Comparison of ENCODE assay signal across 32 mouse cellular contexts in genomic region chr13:27660747-27661146, GRCm38 (mm10). TPM values are rescaled to one million over a fixed set of nuclear protein-coding genes. Genes with fewer than 3 reads are reported as not detected.
A peak's percentile ranks its signal among the peaks of the same experiment; 100 is the strongest.
DNase-seq lines count a peak whose midpoint lies in the region; ATAC-seq and TF ChIP-seq lines count a peak whose summit lies in the region.
"Had no signal": no experiment of that assay in that cellular context is flagged by ENCODE, and none has a peak within 500 bp of the region (broad histone marks: within the 10 kb centered on the region; RNA-seq: fewer than 3 reads in every experiment).

No protein-coding gene starts in this region.

- peak; percentile 11 for DNase-seq in lung, embryonic 14.5 days
- DNase-seq in lung, postnatal 4 days = no peak
- DNase-seq in 3134 (ENCODE audit: extremely low read depth, insufficient read length, low spot score) = peak; percentile 32
- DNase-seq in 3T3-L1 (ENCODE audit: low read depth, low spot score) = peak; percentile 74
- DNase-seq in NIH3T3 (ENCODE audit: low read depth) = peak; percentile 28
- DNase-seq in adrenal gland, postnatal 14 days = no peak
- no peak for DNase-seq in left cerebral cortex, postnatal 14 days (ENCODE audit: low spot score in 2 of 2)
- no peak for DNase-seq in gastrocnemius, adult 18-20 months (ENCODE audit: low spot score)
- DNase-seq: adrenal gland, adult 8-10 months; adrenal gland, postnatal 25 days; cerebellum, adult 11 months; cerebellum, adult 18-20 months; cerebellum, adult 8-10 months; cerebellum, adult 9-11 months; cerebellum, postnatal 14 days; cerebellum, postnatal 36 days; embryo, embryonic 11 days had no signal

- no peak for ATAC-seq in lung, embryonic 14.5 days (ENCODE audit: insufficient read depth)
- ATAC-seq: activated CD4-positive, CD25-positive, alpha-beta regulatory T cell, adult 4 months; forebrain, embryonic 14.5 days; forebrain, embryonic 16.5 days had no signal

- H3K4me1 ChIP-seq in lung, embryonic 14.5 days (ENCODE audit: insufficient read depth) = no peaks in the 10 kb centered on the region
- H3K4me1 ChIP-seq: embryonic facial prominence, embryonic 12.5 days; embryonic facial prominence, embryonic 15.5 days; forebrain, embryonic 10.5 days; forebrain, embryonic 12.5 days had no signal

- WGBS in lung, embryonic 14.5 days = 63% methylated on average over 2 of the region's 2 CpGs

- H3K4me2 ChIP-seq in lung, embryonic 14.5 days = no peak overlapping the region
- H3K4me2 ChIP-seq: embryonic facial prominence, embryonic 12.5 days; embryonic facial prominence, embryonic 15.5 days; forebrain, embryonic 12.5 days had no signal

- H3K36me3 ChIP-seq in lung, embryonic 14.5 days (ENCODE audit: insufficient read depth) = no peaks in the 10 kb centered on the region
- H3K36me3 ChIP-seq: embryonic facial prominence, embryonic 12.5 days; embryonic facial prominence, embryonic 15.5 days; forebrain, embryonic 10.5 days; forebrain, embryonic 12.5 days had no signal

- H3K27ac ChIP-seq in lung, embryonic 14.5 days (ENCODE audit: low read depth) = no peak overlapping the region
- H3K27ac ChIP-seq: embryonic facial prominence, embryonic 12.5 days; embryonic facial prominence, embryonic 15.5 days; forebrain, embryonic 10.5 days; forebrain, embryonic 12.5 days had no signal

- H3K27me3 ChIP-seq in lung, embryonic 14.5 days (ENCODE audit: insufficient read depth, low read length) = no peaks in the 10 kb centered on the region
- H3K27me3 ChIP-seq: embryonic facial prominence, embryonic 12.5 days; embryonic facial prominence, embryonic 15.5 days; forebrain, embryonic 12.5 days had no signal

- no peak for TF ChIP-seq CTCF in lung, embryonic 14.5 days (IDR thresholded peaks at IDR 0.05; ENCODE audit: low read depth)

- intact Hi-C loops in left cerebral cortex, postnatal 14 days (cut with DNase I) = no loop called here

- H3K4me3 ChIP-seq in lung, embryonic 14.5 days (ENCODE audit: low read depth, low read length) = no peak overlapping the region
- H3K4me3 ChIP-seq: embryonic facial prominence, embryonic 12.5 days; embryonic facial prominence, embryonic 15.5 days; erythroblast, embryonic 14.5 days; forebrain, embryonic 10.5 days; forebrain, embryonic 12.5 days had no signal

- no peaks in the 10 kb centered on the region for H3K9me3 ChIP-seq in lung, embryonic 14.5 days (ENCODE audit: low read depth, low read length)
- H3K9me3 ChIP-seq: embryonic facial prominence, embryonic 12.5 days; embryonic facial prominence, embryonic 15.5 days; forebrain, embryonic 10.5 days; forebrain, embryonic 12.5 days had no signal

- no peak overlapping the region for H3K9ac ChIP-seq in lung, embryonic 14.5 days
- H3K9ac ChIP-seq: embryonic facial prominence, embryonic 12.5 days; embryonic facial prominence, embryonic 15.5 days; forebrain, embryonic 12.5 days had no signal

RNA-seq across cellular contexts. Expression of gene Prl7a2, which starts 7.1 kb away (rescaled TPM):
- polyA plus RNA-seq in lung, embryonic 14.5 days (2014; fragmentation: Nextera tagmentation; extraction: Ambion mirVana) = not detected in 2 replicates
- not detected in 2 replicates for total RNA-seq in adrenal gland, postnatal 14 days (2021)
- total RNA-seq in left cerebral cortex, postnatal 14 days (2021) = not detected
- total RNA-seq in gastrocnemius, adult 18-20 months (2021) = not detected
- total RNA-seq: adrenal gland, adult 18-20 months; adrenal gland, adult 8-10 months; adrenal gland, postnatal 25 days; adrenal gland, postnatal 4 days; common myeloid progenitor, adult 5-6 weeks; ES-E14; MEL had no signal
- polyA plus RNA-seq: brain, embryonic 14.5 days; C2C12; embryonic facial prominence, embryonic 12.5 days; embryonic facial prominence, embryonic 15.5 days; erythroblast, embryonic 14.5 days; forebrain, embryonic 10.5 days; forebrain, embryonic 12.5 days; forebrain, embryonic 14.5 days; forebrain, embryonic 16.5 days had no signal

RNA-seq across cellular contexts. Expression of gene Prl7a1, which starts 18.5 kb away (rescaled TPM):
- polyA plus RNA-seq in lung, embryonic 14.5 days (2014; fragmentation: Nextera tagmentation; extraction: Ambion mirVana) = not detected in 2 replicates
- not detected in 2 replicates for total RNA-seq in adrenal gland, postnatal 14 days (2021)
- not detected for total RNA-seq in left cerebral cortex, postnatal 14 days (2021)
- total RNA-seq in gastrocnemius, adult 18-20 months (2021) = not detected
- total RNA-seq: adrenal gland, adult 18-20 months; adrenal gland, adult 8-10 months; adrenal gland, postnatal 25 days; adrenal gland, postnatal 4 days; common myeloid progenitor, adult 5-6 weeks; ES-E14; MEL had no signal
- polyA plus RNA-seq: activated CD4-positive, CD25-positive, alpha-beta regulatory T cell, adult 4 months; embryonic facial prominence, embryonic 12.5 days; embryonic facial prominence, embryonic 15.5 days; erythroblast, embryonic 14.5 days; forebrain, embryonic 10.5 days; forebrain, embryonic 12.5 days; forebrain, embryonic 14.5 days; forebrain, embryonic 16.5 days had no signal

RNA-seq across cellular contexts. Expression of gene Prl7b1, which starts 50.4 kb away (rescaled TPM):
- not detected in 2 replicates for polyA plus RNA-seq in lung, embryonic 14.5 days (2014; fragmentation: Nextera tagmentation; extraction: Ambion mirVana)
- total RNA-seq in adrenal gland, postnatal 14 days (2021) = not detected in 2 replicates
- total RNA-seq in left cerebral cortex, postnatal 14 days (2021) = not detected
- total RNA-seq in gastrocnemius, adult 18-20 months (2021) = not detected
- total RNA-seq: adrenal gland, adult 18-20 months; adrenal gland, adult 8-10 months; adrenal gland, postnatal 25 days; adrenal gland, postnatal 4 days; common myeloid progenitor, adult 5-6 weeks; MEL had no signal
- polyA plus RNA-seq: activated CD4-positive, CD25-positive, alpha-beta regulatory T cell, adult 4 months; brain, embryonic 14.5 days; C2C12; embryonic facial prominence, embryonic 12.5 days; embryonic facial prominence, embryonic 15.5 days; erythroblast, embryonic 14.5 days; forebrain, embryonic 10.5 days; forebrain, embryonic 12.5 days; forebrain, embryonic 14.5 days; forebrain, embryonic 16.5 days had no signal

RNA-seq across cellular contexts. Expression of gene Prl7d1, which starts 55.8 kb away (rescaled TPM):
- polyA plus RNA-seq in lung, embryonic 14.5 days (2014; fragmentation: Nextera tagmentation; extraction: Ambion mirVana) = not detected in 2 replicates
- total RNA-seq in adrenal gland, postnatal 14 days (2021) = not detected in 2 replicates
- not detected for total RNA-seq in left cerebral cortex, postnatal 14 days (2021)
- total RNA-seq in gastrocnemius, adult 18-20 months (2021) = not detected
- total RNA-seq: adrenal gland, adult 18-20 months; adrenal gland, adult 8-10 months; adrenal gland, postnatal 25 days; adrenal gland, postnatal 4 days; common myeloid progenitor, adult 5-6 weeks; MEL had no signal
- polyA plus RNA-seq: activated CD4-positive, CD25-positive, alpha-beta regulatory T cell, adult 4 months; C2C12; embryonic facial prominence, embryonic 12.5 days; embryonic facial prominence, embryonic 15.5 days; erythroblast, embryonic 14.5 days; forebrain, embryonic 10.5 days; forebrain, embryonic 12.5 days; forebrain, embryonic 14.5 days; forebrain, embryonic 16.5 days had no signal

Comparison
In these comparisons a context has a peak if more than half of its experiments do, and no peak if none do; other contexts are left out.
1. DNase-seq: peak in lung, embryonic 14.5 days (single experiment), 3134 (single experiment), 3T3-L1 (single experiment) and NIH3T3 (single experiment); none in lung, postnatal 4 days (0 of 2), adrenal gland, postnatal 14 days (single experiment), left cerebral cortex, postnatal 14 days (0 of 2) and gastrocnemius, adult 18-20 months (single experiment).